Mouse (Mus musculus): ENCODE measurements around the gene Ier5l.

The Ier5l gene

DNA sequence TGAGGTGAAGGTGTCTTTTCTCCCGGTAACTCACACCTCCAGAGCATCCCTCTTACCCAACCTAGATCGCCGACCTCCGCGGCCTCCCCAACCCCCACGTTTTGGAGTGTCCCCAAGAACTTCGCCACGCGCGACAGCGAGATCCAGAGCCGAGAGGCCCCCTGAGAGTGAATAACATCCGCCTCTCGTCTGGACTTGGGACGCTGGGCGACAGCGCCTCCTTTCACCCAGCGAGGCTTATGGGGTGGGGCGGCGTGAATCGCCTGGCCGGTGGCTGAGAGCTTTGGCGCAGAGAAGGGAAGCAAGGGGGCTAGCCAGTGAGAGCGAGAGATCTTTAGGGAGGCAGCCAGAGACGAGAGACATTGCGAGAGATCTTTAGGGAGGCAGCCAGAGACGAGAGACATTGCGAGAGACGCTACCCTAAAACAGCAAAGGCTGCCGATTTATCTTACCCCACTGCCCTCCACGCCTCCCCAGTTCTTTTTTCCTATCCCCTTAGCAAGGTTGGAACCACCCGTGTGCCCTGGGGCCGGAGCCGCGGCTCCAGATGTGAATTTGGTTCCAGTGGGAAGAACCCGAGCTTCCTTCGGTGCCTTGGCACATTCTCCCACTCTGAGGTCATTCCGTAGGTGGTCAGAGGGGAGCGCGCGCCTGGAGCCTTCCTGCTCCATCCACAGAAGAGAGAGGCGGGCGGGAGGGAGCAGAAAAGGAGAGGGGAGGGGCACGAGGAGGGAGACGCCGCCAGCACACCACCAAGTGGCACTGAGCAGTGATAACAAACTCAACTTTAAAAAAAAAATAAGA lies 3.7 kb downstream of the Ier5l start:
- no peak for DNase-seq (ENCODE audit: extremely low spot score, low read depth, low spot score)

DNA sequence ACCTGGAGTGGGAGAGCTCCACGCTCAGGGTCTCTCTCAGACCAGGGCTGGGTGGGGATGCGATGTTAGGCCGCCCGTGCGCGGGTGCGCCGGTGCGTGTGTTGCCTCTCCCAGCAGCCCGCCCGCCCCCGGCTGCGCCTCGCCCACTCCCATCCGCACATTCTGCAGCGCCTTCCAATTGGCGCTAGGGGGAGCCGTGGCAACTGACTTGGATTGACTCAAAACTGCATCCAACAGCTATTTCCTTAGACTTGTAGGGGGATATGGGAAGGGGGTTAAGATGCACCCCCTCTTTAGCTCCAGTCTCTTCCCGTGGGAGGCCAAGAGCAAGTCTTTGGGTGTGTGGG lies 4.2 kb downstream of the Ier5l start:
- no peak for DNase-seq (ENCODE audit: extremely low spot score, low read depth, low spot score)

DNA sequence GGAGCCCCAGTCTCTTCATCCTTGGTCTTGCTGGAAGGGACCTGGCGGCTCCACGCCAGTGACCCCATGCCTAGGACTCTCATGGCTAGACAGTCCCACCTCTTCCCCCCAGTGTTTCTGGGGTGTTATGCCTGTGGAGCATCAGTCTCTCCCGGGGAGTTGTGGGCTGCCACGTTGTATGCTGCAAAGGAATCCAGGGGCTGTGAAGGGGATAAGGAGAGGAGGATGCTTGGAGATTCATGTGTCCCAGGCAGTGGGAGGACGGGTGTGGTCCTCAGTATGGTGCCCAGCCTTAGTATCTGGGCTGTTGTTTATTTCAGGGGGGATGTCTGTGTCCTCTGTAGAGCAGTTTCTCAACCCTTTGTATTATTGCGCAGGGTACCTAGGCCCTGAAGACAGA lies 5.0 kb downstream of the Ier5l start:
- no peak for DNase-seq (ENCODE audit: extremely low spot score, low read depth, low spot score)

DNA sequence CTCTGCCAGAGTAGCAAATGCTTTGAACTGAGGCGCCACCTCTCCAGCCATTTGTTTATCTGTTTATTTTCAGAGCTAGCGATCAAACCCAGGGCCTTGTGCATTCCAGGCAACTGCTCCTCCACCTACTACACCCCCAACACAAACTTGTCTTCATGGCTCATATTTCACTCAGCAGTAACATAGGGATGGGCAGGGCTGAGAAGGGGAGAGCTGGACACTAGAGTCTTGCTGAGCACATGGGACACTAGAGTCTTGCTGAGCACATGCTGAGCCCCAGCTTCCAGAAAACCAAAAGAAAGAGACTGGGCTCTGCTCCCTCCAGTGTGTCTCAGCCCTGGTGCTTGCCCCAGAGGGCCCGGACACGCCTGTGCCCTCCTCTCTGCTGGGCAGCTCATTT lies 7.2 kb downstream of the Ier5l start:
- no peak for DNase-seq (ENCODE audit: extremely low spot score, low read depth, low spot score)

DNA sequence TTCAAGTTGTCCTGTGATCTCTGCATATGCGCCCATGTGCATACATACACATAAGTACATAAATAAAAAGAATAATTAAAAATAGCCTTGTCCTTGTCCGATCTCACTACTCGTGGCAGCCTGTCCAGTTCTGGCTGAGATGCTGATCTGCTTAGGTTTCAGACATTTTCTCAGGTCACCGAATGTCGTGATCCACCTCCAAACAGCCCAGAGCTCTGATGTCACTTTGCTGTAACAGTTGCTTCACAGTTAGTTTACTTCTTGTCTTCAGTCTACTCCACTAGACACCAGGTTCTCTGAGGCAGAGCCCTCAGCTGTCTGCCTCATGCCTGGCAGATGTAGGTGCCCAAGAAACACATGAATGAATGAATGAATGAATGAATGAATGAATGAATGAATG lies 9.6 kb downstream of the Ier5l start:
- no peak for DNase-seq (ENCODE audit: extremely low spot score, low read depth, low spot score)

DNA sequence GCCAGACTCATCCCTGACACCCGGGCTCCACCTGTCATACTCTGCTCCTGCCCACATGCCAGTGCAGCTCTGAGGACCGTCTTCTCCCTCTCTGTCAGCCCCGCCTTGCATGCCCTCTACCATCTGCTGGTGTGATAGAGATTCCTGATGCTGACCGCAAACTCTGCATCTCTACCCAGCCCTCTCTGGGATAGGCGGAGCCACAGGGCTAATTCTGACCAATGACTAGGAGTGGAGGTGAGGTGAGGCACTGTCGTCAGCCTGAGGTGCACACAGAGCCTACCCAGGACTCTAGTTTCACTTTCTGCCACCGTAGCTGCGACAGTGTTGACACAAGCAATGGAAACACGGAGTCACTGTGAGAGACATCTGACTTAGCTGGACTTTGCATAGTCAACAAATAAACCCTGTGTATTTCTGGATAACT lies 10.1 kb downstream of the Ier5l start:
- DNase-seq (ENCODE audit: extremely low spot score, low read depth, low spot score) = no peak

DNA sequence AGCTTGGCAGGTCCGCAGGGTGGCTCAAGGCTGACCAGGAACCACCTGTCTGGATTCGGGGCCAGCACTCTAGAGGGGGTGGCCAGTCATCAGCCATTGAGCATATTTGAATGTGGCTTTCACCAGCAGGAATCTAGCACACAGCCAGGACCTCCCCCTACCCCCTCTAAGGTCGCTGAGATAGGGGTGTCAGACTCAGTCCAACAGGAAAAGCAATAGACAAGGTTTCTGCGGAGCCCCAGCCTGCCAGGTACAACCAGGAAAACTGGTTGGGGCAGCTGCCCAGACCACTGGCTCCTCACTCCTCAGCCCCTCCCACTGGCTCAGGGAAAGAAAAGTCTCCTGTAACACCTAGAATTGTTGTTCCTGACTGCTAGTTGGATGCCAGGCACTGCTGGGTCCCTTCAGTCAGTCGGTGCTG lies 10.7 kb downstream of the Ier5l start:
- DNase-seq (ENCODE audit: extremely low spot score, low read depth, low spot score) = no peak

DNA sequence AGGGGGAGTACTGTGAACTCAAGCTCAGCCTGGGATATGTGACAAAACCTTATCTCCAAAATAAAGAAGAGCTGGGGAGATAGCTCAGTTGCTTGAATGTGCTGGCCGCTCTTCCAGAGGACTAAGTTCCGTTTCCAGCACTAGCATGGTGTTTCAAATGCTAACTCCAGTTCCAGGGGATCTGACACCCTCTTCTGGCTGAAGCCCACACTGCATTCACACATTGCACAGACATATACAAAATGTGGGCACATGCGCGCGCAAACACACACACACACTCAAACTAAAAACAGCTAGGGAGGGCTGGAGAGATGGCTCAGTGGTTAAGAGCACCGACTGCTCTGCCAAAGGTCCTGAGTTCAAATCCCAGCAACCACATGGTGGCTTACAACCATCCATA lies 14.8 kb downstream of the Ier5l start:
- DNase-seq (ENCODE audit: extremely low spot score, low read depth, low spot score) = no peak

DNA sequence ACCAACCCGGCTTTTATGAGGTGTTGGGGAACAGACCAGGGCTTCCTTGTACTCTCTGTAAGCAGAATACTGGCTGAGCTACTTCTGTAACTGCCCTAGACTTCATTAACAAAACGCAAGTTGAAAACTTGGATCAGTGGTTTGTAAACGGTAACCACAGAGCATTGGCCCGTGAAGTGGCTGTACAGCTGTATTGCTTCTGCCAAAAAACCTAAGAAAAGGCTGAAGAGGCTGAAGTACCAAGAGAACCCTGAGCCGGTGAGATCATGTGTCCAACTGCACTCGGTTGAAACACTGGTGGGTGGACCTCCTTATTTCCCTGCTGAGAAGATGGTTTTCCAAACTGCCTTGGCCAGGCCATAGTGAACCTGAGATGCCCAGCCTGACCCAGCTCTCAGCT lies 15.7 kb downstream of the Ier5l start:
- no peak for DNase-seq (ENCODE audit: extremely low spot score, low read depth, low spot score)

DNA sequence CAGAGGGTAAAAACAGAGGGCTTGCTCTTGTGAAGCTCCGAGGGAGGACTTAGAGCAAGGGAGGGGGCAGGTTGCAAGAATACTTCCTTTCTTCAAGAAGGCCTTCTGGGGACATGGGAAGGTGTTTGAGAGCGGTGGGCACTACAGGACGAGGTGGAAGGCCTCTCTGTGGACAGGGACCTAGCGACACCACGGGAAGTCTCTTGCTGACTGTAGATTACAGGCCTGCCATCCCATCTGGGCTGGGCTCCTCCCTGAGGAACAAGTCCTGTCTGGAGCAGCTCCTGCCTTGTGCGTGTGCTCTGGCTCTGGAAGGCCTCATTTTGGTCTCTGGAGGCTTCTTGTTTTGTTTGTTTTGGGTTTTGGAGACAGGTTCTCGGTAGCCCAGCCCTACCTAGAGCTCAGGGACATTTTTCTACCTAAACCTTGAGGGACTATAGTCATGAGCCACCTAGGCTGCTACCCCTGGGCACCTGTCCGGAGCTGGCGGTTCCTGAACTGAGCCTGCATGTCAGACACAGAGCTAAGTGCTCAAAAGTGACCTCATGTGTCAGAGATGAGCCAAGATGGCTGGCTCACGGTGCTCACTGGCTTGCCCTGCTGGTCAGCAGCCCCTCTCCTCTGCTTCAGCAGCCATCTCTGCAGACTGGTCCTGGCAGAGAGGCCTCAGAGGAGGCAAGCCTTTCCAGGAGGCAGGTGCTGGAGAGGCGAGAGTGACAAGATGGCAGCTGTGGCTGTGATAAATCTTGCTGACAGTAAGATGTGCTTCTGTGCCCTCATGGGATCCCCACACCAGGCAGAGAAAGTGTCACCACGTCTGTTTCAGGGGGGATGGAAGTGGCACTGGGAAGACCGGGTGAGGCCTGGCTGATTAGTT lies 17.7 kb downstream of the Ier5l start:
- no peak for DNase-seq (ENCODE audit: extremely low spot score, low read depth, low spot score)

DNA sequence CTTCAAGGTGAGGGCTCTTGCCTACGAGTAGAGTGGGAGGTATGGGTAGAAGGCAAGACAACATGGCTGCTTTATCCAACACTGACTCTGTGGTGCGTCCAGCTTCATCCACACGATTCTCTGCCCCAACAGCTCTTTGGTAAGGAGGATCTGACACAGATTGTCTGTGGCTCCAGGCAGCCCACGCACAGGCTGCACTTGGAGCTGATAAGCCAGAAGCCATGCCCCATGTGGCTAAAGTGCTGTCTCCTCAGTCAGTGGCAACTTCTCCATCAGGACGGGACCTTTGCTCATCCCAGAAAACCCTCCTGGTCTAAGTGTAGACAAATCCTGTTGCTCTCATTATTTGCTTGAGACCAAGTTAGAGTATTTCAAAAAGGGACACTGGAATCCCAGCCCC lies 19.4 kb downstream of the Ier5l start:
- no peak for DNase-seq (ENCODE audit: extremely low spot score, low read depth, low spot score)

DNA sequence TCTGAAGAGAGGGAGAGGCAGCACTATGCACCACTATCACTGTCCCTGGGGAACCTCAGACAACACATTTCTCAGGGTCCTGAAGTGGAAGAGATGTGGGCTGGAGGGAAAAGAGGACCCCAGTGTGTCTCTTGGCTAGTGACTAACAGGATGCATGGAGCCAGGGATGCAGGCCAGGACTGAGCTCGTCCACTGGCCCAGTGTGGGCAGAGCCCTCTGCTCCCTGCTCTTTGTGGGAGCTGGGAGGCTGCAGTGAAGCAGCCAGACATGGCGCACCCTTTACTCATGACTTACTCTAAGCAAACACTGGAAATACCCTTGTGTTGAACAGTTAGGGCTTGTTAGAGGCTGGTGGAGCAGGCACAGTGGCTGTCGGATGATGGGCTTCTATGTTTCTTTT lies 20.4 kb downstream of the Ier5l start:
- no peak for DNase-seq (ENCODE audit: extremely low spot score, low read depth, low spot score)

DNA sequence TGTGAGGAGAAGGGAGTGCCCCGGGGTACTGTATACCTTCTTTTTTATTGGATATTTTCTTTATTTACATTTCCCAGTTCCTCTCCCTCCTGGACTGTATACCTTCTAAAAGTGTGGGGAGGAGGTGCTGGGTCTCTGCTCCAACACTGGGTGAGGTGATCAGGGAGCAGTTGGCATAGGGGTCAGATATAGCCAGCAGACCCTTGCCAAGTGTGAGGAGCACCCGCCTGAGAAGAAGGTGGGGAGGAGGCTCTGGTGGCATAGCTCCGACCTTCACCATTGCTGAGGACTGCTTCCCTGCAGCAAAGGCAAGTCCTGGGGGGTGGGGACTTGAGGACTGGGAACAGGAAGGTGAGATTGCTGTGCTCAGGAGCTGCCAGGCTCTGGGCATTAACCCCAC lies 22.5 kb downstream of the Ier5l start:
- no peak for DNase-seq (ENCODE audit: extremely low spot score, low read depth, low spot score)

DNA sequence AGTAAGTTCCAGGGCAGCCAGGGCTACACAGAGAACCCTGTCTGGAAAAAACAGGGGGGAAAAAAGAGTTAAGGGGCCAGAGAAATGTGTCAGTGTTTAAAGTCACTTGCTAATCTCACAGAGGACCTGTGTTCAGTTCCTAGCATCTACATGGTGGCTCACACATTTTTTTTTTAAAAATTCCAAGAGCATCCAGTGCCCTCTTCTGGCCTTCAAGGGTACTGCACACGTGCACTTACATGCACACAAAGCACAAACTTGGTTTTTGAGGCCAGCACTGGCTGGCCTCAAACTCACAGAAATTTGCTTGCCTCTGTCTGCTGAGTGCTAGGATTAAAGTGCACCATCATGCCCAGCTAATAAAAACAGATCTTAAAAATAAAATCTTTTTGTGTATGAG lies 23.5 kb downstream of the Ier5l start:
- DNase-seq (ENCODE audit: extremely low spot score, low read depth, low spot score) = no peak

DNA sequence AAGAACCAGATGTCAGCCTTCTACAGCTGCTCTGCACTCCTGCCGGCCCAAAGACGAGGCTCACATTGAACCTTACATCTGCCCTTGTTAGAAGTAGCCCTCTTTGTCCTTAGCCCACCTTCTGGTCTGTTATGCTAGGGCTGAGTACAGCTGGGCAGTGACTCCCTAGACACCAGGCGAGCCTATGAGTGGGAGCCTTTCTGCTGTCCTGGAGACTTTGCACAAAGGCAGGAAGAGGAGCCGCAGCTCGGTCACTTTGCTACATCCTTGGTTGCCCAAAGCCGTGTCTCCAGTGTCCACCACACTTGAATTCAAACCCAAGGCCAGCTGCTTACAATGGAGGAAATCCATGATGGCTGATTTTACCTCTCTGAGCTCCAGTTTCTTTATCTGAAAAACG lies 25.6 kb downstream of the Ier5l start:
- no peak for DNase-seq (ENCODE audit: extremely low spot score, low read depth, low spot score)

DNA sequence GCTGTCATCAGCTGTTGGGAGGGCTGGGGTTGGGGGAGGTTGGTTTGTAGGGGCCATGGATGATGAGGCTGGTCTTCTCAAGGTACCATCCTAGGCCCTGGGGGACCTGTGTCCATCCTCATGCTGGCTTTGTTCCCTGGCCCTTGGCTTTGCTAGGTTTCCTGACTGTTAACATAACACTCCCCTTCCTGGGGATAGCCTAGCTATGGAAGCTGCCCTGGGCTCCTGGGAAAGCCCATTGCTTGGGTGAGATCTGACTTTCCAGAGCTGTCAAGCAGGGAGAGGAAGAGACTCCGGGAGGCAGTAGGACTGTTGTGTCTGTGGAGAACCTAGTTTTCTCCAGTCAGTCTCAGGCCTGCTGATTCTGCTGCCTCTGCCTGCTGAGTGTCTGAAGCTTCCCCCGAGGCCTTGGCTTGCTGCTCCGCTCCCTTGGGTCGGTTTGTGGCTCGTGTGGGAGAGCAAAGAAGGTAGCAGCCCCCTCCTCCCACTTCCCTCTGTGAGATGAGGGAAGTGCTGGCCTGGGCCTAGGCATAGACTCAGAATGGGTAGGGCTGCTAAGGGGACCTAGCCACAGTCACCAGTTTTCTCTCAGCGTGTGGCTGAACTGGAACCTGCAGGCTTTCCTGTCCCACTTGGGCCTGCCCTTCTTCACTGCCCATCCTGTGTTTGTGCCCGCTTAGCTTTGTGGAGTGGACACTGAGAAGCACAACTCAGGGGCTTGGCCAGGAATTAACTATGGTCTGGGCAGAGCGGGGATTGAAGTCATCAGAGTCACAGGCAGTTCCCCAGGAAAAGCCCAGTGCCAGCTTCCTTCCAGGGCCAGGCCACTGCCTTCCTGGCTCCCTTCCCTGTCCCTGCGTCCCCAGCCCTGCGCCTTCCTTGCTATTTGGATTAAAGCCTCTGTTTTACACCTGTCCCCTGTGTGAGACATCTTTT lies 26.9 kb downstream of the Ier5l start:
- no peak for DNase-seq (ENCODE audit: extremely low spot score, low read depth, low spot score)

DNA sequence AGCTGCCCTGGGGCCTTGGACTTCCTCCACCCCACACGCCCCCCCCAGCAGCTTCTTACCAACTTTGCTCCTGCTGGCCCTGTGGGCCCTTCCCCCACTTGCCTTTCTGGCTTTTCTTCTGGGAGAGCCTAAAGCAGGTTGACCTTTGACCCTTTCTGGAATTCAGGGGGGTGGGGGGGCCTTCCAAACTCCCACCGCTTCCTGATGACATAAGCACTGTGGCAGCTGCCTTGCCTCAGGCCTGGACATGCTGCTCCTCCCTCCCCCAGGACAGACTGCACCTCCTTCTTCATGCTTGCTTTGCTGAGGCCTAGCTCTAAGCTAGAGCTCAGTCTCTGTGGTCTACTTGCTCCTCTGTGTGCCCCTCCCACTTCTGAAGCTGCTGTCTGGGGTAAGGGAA lies 28.7 kb downstream of the Ier5l start:
- DNase-seq (ENCODE audit: extremely low spot score, low read depth, low spot score) = no peak

DNA sequence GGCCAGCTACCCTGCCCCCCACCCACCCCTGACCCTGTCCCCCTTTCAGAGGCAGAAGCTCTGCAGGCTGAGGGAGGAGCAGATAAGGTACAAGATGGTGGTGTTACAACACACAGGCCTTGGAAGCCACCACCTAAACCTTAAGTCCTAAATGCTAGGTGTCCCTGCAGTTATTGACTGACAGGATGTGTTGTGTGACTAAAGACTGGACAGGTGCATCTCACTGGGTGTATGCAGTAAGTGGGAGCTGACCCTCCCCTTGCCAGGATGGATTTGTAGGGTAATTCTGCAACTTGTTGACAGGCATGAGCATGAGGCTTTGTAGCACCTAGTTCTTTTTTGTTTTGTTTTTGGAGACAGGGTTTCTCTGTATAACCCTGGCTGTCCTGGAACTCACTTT lies 29.6 kb downstream of the Ier5l start:
- no peak for DNase-seq (ENCODE audit: extremely low spot score, low read depth, low spot score)

DNA sequence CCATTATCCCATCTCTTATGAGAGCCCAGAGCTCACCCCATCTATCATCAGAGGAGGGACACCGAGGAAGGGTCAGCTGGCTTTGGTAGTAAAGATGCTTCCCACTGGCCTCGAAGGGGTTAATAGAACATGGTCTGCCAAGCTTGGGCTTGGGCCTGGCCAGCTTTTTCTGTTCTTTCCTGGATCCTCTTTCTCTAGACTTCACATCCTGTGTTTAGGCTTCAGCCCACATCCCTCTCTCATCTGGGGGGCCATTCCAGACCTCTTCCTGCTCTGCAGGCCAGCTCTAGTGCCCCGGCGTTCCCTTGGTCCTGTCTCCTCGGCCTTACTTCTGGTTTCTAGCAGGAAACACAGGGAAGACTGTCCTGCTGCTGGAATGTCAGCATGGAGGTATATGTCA lies 30.0 kb downstream of the Ier5l start:
- DNase-seq (ENCODE audit: extremely low spot score, low read depth, low spot score) = no peak

DNA sequence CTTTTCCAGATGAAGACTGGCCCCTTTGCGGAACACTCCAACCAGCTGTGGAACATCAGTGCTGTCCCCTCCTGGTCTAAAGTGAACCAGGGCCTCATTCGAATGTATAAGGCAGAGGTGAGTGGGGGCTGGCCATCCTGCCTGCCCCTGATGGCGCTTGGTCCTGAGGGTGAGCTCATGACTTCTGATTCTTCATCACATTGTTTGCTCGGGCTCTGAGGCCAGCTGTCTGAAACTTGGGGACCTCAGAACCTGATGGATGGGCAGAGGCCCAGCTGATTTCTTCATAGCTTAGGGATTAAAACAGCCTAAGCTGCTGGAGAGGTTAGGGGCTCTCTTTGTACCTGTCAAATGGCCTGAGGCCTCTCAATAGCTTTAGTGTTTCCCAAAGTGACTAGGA lies 30.7 kb downstream of the Ier5l start:
- no peak for DNase-seq (ENCODE audit: extremely low spot score, low read depth, low spot score)

DNA sequence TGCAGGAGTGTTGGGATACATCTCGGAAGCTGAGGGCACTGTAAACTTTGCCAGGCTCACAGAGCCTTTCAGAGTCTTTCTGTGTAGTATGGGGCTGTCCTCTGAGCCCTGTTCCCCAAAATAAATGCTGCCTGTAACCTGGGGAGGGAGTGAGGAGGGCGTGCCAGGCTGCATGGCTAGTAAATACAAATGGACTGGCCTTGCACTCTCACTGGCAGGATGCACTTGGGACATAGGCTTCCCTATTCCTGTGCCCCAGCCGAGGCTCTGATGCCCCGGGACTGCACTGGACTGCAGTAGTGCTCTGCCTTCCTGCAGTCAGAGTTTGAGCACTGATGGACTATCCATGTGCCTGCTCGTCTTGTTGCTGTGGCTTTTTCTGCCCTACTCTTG lies 31.5 kb downstream of the Ier5l start:
- DNase-seq (ENCODE audit: extremely low spot score, low read depth, low spot score) = no peak

Measured in hindlimb bud, embryonic 11.5 days (tissue).